Comparison of ENCODE assay signal across 9 mouse cellular contexts in the genomic region with DNA sequence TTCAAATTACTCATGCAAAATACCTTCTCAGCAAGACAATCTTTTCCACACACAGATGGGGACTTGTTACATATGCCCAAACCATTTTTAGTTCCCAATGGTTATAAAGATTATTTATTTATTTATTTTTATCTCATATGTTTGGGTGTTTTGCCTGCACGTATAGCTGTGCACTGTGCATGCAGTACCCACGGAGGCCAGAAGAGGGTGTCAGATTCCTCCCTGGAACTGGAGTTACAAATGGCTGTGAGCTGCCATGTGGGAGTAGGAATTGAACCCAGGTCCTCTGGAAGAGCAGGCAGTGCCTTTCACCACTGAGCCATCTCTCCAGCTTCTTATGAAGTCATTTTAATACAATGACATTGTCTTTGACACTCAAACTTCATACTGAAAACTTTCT. TPM values are rescaled to one million over a fixed set of nuclear protein-coding genes. Genes with fewer than 3 reads are reported as not detected.
DNase-seq lines count a peak whose midpoint lies in the region; ATAC-seq and TF ChIP-seq lines count a peak whose summit lies in the region.
"Had no signal": no experiment of that assay in that cellular context is flagged by ENCODE, and none has a peak within 500 bp of the region (broad histone marks: within the 10 kb centered on the region; RNA-seq: fewer than 3 reads in every experiment).

No protein-coding gene starts in this region.

- H3K27ac ChIP-seq in intestine, embryonic 14.5 days (ENCODE audit: low read depth): no peak overlapping the region
- no peak overlapping the region for H3K27ac ChIP-seq in intestine, embryonic 15.5 days
- no peak overlapping the region for H3K27ac ChIP-seq in embryonic fibroblast, embryonic 13.5 days (ENCODE audit: insufficient read depth, low read length)
- H3K27ac ChIP-seq in forebrain, embryonic 14.5 days (ENCODE audit: low read depth, low read length): no peak overlapping the region
- no peak overlapping the region for H3K27ac ChIP-seq in midbrain, embryonic 13.5 days

- no peak overlapping the region for H3K4me2 ChIP-seq in intestine, embryonic 14.5 days (ENCODE audit: low read length)
- no peak overlapping the region for H3K4me2 ChIP-seq in intestine, embryonic 15.5 days (replicated peaks)
- no peak overlapping the region for H3K4me2 ChIP-seq in forebrain, embryonic 14.5 days (ENCODE audit: low read length)
- H3K4me2 ChIP-seq in midbrain, embryonic 13.5 days (replicated peaks): no peak overlapping the region

- H3K36me3 ChIP-seq in intestine, embryonic 14.5 days (ENCODE audit: control insufficient read depth, insufficient read depth, low read length): no peaks in the 10 kb centered on the region
- no peaks in the 10 kb centered on the region for H3K36me3 ChIP-seq in intestine, embryonic 15.5 days
- H3K36me3 ChIP-seq in forebrain, embryonic 14.5 days (ENCODE audit: control insufficient read depth, insufficient read depth, low read length): no peaks in the 10 kb centered on the region
- no peaks in the 10 kb centered on the region for H3K36me3 ChIP-seq in midbrain, embryonic 13.5 days

- TF ChIP-seq CTCF in embryonic fibroblast, embryonic 13.5 days (IDR thresholded peaks at IDR 0.05; ENCODE audit: borderline replicate concordance, insufficient read depth, low read length): peak; percentile 20; the same call in 1 of the 2 replicates

- 38% methylated on average over 2 of the region's 2 CpGs for WGBS in intestine, embryonic 14.5 days
- 52% methylated on average over 2 of the region's 2 CpGs for WGBS in intestine, embryonic 15.5 days
- WGBS in forebrain, embryonic 14.5 days: 55% methylated on average over 2 of the region's 2 CpGs
- 49% methylated on average over 2 of the region's 2 CpGs for WGBS in midbrain, embryonic 13.5 days

- H3K9me3 ChIP-seq in intestine, embryonic 14.5 days (ENCODE audit: control insufficient read depth, low read length): no peaks in the 10 kb centered on the region
- H3K9me3 ChIP-seq in intestine, embryonic 15.5 days: no peaks in the 10 kb centered on the region
- H3K9me3 ChIP-seq in forebrain, embryonic 14.5 days (replicated peaks; ENCODE audit: control insufficient read depth, low read length): no peaks in the 10 kb centered on the region
- H3K9me3 ChIP-seq in midbrain, embryonic 13.5 days: no peaks in the 10 kb centered on the region

- TF ChIP-seq POLR2A in embryonic fibroblast, embryonic 13.5 days (IDR thresholded peaks at IDR 0.05; ENCODE audit: low read depth, low read length): no peak

- no peaks in the 10 kb centered on the region for H3K27me3 ChIP-seq in intestine, embryonic 14.5 days (replicated peaks; ENCODE audit: control insufficient read depth, insufficient read depth, low read length)
- H3K27me3 ChIP-seq in intestine, embryonic 15.5 days (replicated peaks): no peaks in the 10 kb centered on the region
- H3K27me3 ChIP-seq in forebrain, embryonic 14.5 days (replicated peaks; ENCODE audit: control insufficient read depth, insufficient read depth, low read length): no peaks in the 10 kb centered on the region
- H3K27me3 ChIP-seq in midbrain, embryonic 13.5 days: no peaks in the 10 kb centered on the region

- no peaks in the 10 kb centered on the region for H3K4me1 ChIP-seq in intestine, embryonic 14.5 days (replicated peaks; ENCODE audit: control insufficient read depth, insufficient read depth, low read length)
- no peaks in the 10 kb centered on the region for H3K4me1 ChIP-seq in intestine, embryonic 15.5 days (replicated peaks)
- no peaks in the 10 kb centered on the region for H3K4me1 ChIP-seq in embryonic fibroblast, embryonic 13.5 days (ENCODE audit: control insufficient read depth, insufficient read depth, low read length)
- H3K4me1 ChIP-seq in forebrain, embryonic 14.5 days (ENCODE audit: control insufficient read depth, insufficient read depth, low read length): no peaks in the 10 kb centered on the region
- no peaks in the 10 kb centered on the region for H3K4me1 ChIP-seq in midbrain, embryonic 13.5 days (replicated peaks)

- peak; percentile 70 for DNase-seq in intestine, embryonic 14.5 days (ENCODE audit: low spot score)
- peak; percentile 22 for DNase-seq in urinary bladder, postnatal 14 days (ENCODE audit: low spot score)
- DNase-seq in urinary bladder, adult 2 months (ENCODE audit: low spot score): no peak
- DNase-seq in ovary, postnatal 14 days (ENCODE audit: low spot score): no peak
- DNase-seq in forebrain, embryonic 14.5 days (ENCODE audit: low spot score): no peak

- H3K4me3 ChIP-seq in intestine, embryonic 14.5 days (ENCODE audit: low read depth, low read length): no peak overlapping the region
- H3K4me3 ChIP-seq in intestine, embryonic 15.5 days (replicated peaks): no peak overlapping the region
- no peak overlapping the region for H3K4me3 ChIP-seq in embryonic fibroblast, embryonic 13.5 days (ENCODE audit: insufficient read depth, low read length)
- H3K4me3 ChIP-seq in forebrain, embryonic 14.5 days (ENCODE audit: low read depth, low read length): no peak overlapping the region
- H3K4me3 ChIP-seq in midbrain, embryonic 13.5 days (replicated peaks): no peak overlapping the region
- H3K4me3 ChIP-seq: myocyte had no signal

- ATAC-seq in intestine, embryonic 14.5 days (replicated peaks; ENCODE audit: low FRiP score, low TSS enrichment, low read depth): no peak
- no peak for ATAC-seq in intestine, embryonic 15.5 days
- ATAC-seq in forebrain, embryonic 14.5 days: no peak
- no peak for ATAC-seq in midbrain, embryonic 13.5 days

- H3K9ac ChIP-seq in intestine, embryonic 14.5 days (ENCODE audit: low read length): no peak overlapping the region
- no peak overlapping the region for H3K9ac ChIP-seq in intestine, embryonic 15.5 days
- H3K9ac ChIP-seq in forebrain, embryonic 14.5 days (ENCODE audit: low read length): no peak overlapping the region
- no peak overlapping the region for H3K9ac ChIP-seq in midbrain, embryonic 13.5 days (replicated peaks)

RNA-seq across cellular contexts. Expression of a gene that starts 7.7 kb away (rescaled TPM):
- polyA plus RNA-seq in intestine, embryonic 14.5 days (2014; fragmentation: Nextera tagmentation; extraction: Ambion mirVana): 27.7 and 34.0 TPM in 2 replicates
- 21.9 and 26.0 TPM in 2 replicates for polyA plus RNA-seq in intestine, embryonic 15.5 days (2015; fragmentation: Nextera tagmentation; extraction: Ambion mirVana)
- polyA plus RNA-seq in urinary bladder, adult 2 months (2012; rRNA removed): 5.3 and 8.2 TPM in 2 replicates
- polyA plus RNA-seq in embryonic fibroblast, embryonic 13.5 days (2011; ENCODE audit: insufficient read length, low read depth, missing spikeins): 6.8 and 7.5 TPM in 2 replicates
- 17.0 and 20.4 TPM in 2 replicates for polyA plus RNA-seq in forebrain, embryonic 14.5 days (2014; fragmentation: Nextera tagmentation; extraction: Ambion mirVana)
- polyA plus RNA-seq in midbrain, embryonic 13.5 days (2015; fragmentation: Nextera tagmentation; extraction: Ambion mirVana): 35.1 and 38.1 TPM in 2 replicates

Comparison
In these comparisons a context has a peak if more than half of its experiments do, and no peak if none do; other contexts are left out.
1. DNase-seq: peak in intestine, embryonic 14.5 days (single experiment) and urinary bladder, postnatal 14 days (single experiment); none in urinary bladder, adult 2 months (single experiment), ovary, postnatal 14 days (single experiment) and forebrain, embryonic 14.5 days (single experiment).